Mouse (Mus musculus) layer of hippocampus, adult 2 months (tissue): ENCODE results near the gene Gpx5. TPM values are rescaled to one million over a fixed set of nuclear protein-coding genes. Genes with fewer than 3 reads are reported as not detected.

Experiments
- DNase-seq, 2 experiments: peaks; one replicate each; pipeline ENCODE4 v3.0.0; 2022; ENCODE audit warnings: low spot score in 2 of 2
- H3K27ac ChIP-seq: fragments of 200-600 bp; 2 replicates; pipeline ENCODE4 v1.8.1; 2022
- H3K4me3 ChIP-seq: fragments of 200-600 bp; 2 replicates; pipeline ENCODE4 v1.8.1; 2022; ENCODE audit warnings: mild to moderate bottlenecking
- CTCF ChIP-seq: fragments of 200-600 bp; conservative IDR thresholded peaks from 2 replicates; pipeline ENCODE4 v1.8.1; 2022; ENCODE audit warnings: antibody characterized with exemption, mild to moderate bottlenecking, moderate library complexity
- total RNA-seq, 2 experiments: library from RNA; stranded (reverse); gene quantifications; 2 replicates each; pipeline ENCODE4 v1.2.3; 2021

Gpx5 gene
- total RNA-seq, 2 experiments from 2014 or later = not detected

- DNase-seq = no peak
- no peak overlapping the region for H3K4me3 ChIP-seq
- TF ChIP-seq CTCF = no peak
- no peak overlapping the region for H3K27ac ChIP-seq
These were observed 6.0 kb upstream of the Gpx5 start for GRCm38 (mm10) chr13:21298557-21298956.

DNA sequence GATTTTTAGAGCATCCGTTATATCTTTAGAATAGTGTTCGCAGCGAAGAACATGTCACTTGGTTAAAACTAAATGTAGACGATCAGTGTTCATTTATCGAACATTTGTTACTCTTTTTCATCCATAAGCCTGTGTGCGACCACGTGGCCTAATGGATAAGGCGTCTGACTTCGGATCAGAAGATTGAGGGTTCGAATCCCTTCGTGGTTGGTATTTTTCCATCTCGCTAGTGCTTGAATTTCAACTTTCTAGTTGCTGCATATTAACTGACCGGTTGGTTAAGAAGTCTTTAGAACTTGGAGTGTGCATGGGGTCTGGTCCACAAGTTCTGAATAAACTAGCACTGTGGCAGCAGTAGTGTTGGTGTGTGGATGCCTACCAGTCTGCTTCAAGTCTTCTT is 13.0 kb downstream of the Gpx5 start:
- TF ChIP-seq CTCF = no peak
- H3K27ac ChIP-seq = no peak overlapping the region
- peak overlapping the region; percentile 69 for H3K4me3 ChIP-seq
- peak; percentile 88 to 94 for DNase-seq

DNA sequence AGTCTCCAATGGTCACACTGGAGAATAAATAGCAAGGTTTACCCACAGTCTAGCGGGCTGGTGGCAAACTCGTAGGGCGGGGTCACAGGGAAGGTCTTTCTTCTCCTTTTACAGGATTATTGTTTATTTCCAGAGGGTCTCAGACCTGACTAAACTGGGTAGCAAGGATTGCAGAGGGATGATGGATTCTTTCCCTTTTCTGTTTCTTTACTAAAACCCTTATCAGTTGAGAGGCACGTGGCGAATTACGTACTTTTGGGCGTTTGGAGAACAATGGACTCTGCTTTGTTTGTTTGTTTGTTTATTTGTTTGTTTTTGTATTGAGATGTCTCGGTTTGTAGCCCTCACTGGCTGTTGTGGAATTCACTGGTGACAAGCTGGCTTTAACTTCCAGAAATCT is 13.5 kb downstream of the Gpx5 start:
- no peak for TF ChIP-seq CTCF
- DNase-seq = no peak
- peak overlapping the region; percentile 69 for H3K4me3 ChIP-seq
- H3K27ac ChIP-seq = no peak overlapping the region

DNA sequence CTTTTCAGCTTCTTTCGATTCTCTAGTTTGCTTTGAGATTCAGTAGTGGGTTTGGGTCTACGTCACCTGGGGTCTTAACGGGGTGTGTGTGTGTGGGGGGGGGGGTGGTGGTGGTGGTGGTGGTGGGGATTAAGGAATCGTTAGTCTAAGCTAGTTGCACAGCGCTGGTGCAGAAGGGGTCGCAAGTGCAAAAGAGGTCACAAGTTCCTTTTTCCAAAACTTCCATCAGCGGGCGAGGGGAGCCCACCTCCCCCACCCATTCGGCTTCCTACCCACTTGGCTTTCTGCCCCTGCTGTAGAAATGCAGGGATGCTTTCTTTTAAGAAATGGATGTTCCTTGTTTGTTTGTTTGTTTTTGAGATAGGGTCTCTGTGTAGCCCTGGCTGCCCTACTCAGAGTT is 16.0 kb downstream of the Gpx5 start:
- no peak for DNase-seq
- no peak for TF ChIP-seq CTCF
- Histone ChIP-seq H3K4me3 (peak overlapping the region; percentile 86), H3K27ac (no peak overlapping the region)

- Histone ChIP-seq H3K27ac (no peak overlapping the region), H3K4me3 (peak overlapping the region; percentile 86)
- no peak for TF ChIP-seq CTCF
- peak; percentile 90 to 91 for DNase-seq
These were observed 16.5 kb downstream of the Gpx5 start for GRCm38 (mm10) chr13:21275815-21276550.

- peak in 1 of 2 experiments; percentile 46 for DNase-seq
- Histone ChIP-seq H3K4me3 (peak overlapping the region; percentile 86), H3K27ac (0 out of 2 replicates have a peak overlapping the region, but pooled peaks have one; percentile 3)
- TF ChIP-seq CTCF = peak; percentile 58
These were observed 17.3 kb downstream of the Gpx5 start for GRCm38 (mm10) chr13:21275021-21275814.

- TF ChIP-seq CTCF = no peak
- Histone ChIP-seq H3K4me3 (no peak overlapping the region), H3K27ac (no peak overlapping the region)
- DNase-seq = no peak
These were observed 24.3 kb downstream of the Gpx5 start for GRCm38 (mm10) chr13:21268262-21268661.

GRCm38 (mm10) chr13:21267541-21267940 is 25.0 kb downstream of the Gpx5 start:
- no peak for TF ChIP-seq CTCF
- DNase-seq = no peak
- Histone ChIP-seq H3K27ac (no peak overlapping the region), H3K4me3 (no peak overlapping the region)

DNA sequence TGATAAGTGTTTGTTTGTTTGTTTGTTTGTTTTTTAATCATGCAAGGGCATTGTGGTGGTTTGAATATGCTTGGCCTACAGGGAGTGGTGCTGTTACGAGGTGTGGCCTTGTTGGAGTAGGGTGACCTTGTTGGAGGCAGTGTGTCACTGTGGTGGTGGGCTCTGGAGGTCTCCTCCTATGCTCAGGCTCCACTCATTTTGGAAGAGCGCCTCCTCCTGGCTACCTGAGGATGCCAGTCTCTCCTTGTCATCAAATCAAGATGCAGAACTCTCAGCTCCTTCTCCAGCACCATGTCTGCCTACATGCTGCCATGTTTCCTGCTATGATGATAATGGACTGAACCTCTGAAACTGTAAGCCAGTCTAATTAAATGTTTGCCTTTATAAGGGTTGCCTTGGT is 26.8 kb downstream of the Gpx5 start:
- H3K27ac ChIP-seq = no peak overlapping the region
- no peak for DNase-seq
- no peak overlapping the region for H3K4me3 ChIP-seq
- TF ChIP-seq CTCF = no peak; the same call in 1 of the 2 replicates

- H3K27ac ChIP-seq = no peak overlapping the region
- H3K4me3 ChIP-seq = peak overlapping the region; percentile 58
- DNase-seq = peak; percentile 29 to 56
- TF ChIP-seq CTCF = no peak
These were observed 28.2 kb downstream of the Gpx5 start for GRCm38 (mm10) chr13:21264366-21264765.

- Histone ChIP-seq H3K4me3 (peak overlapping the region; percentile 58), H3K27ac (no peak overlapping the region)
- no peak for TF ChIP-seq CTCF
- DNase-seq = no peak
These were observed 28.6 kb downstream of the Gpx5 start for GRCm38 (mm10) chr13:21263910-21264309.

- TF ChIP-seq CTCF = no peak
- no peak overlapping the region for H3K4me3 ChIP-seq
- no peak overlapping the region for H3K27ac ChIP-seq
- no peak for DNase-seq
These were observed 29.6 kb downstream of the Gpx5 start for GRCm38 (mm10) chr13:21262787-21263461.

DNA sequence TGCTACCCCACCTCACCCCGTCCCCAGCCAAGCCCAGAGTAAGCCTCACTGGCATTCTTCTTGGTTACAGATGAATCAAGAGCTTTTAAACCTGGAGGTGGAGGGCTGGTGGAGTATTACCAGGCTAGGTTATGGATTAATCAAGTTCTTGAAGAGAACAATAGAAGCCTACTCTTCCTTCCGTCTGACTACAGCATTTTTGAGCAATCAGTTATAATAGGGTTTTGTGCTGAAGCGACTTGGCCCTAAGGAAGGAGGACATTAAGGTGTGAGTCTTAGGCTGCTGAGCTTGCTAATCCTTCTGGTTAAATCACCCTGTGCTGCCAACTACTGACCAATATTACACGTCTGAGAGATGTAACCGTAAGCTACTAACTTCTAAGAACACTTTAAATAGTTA is 32.2 kb downstream of the Gpx5 start:
- no peak for DNase-seq
- Histone ChIP-seq H3K27ac (no peak overlapping the region), H3K4me3 (peak overlapping the region; percentile 70)
- no peak for TF ChIP-seq CTCF
